Mouse (Mus musculus): Measurements from ENCODE around the gene Hyal4.

GRCm38 (mm10) chr6:24734565-24734964, 13.6 kb upstream of the Hyal4 start:
- TF ChIP-seq ZC3H11A (IDR thresholded peaks at IDR 0.05; ENCODE audit: borderline replicate concordance, low read depth, low read length): no peak
- TF ChIP-seq CHD2 (IDR thresholded peaks at IDR 0.05; ENCODE audit: low read depth, low read length): no peak
- no peak for TF ChIP-seq MAFK (IDR thresholded peaks at IDR 0.05; ENCODE audit: insufficient read depth, low read depth, low read length)
- no peak for TF ChIP-seq ZNF384 (IDR thresholded peaks at IDR 0.05; ENCODE audit: low read depth, low read length)
- TF ChIP-seq HCFC1 (IDR thresholded peaks at IDR 0.05; ENCODE audit: borderline replicate concordance, insufficient read depth, low read length): no peak
